Mouse (Mus musculus) gastrocnemius, adult 2 months (tissue): ENCODE results near the gene Mycbp2. TPM values are rescaled to one million over a fixed set of nuclear protein-coding genes. Genes with fewer than 3 reads are reported as not detected.

Source experiments
- DNase-seq: peaks from one replicate; pipeline ENCODE4 v3.0.0; 2022
- H3K27ac ChIP-seq: fragments of 200-600 bp; 2 replicates; pipeline ENCODE4 v1.8.1; 2022; ENCODE audit warnings: mild to moderate bottlenecking
- H3K4me3 ChIP-seq: fragments of 200-600 bp; 2 replicates; pipeline ENCODE4 v1.8.1; 2022; ENCODE audit warnings: mild to moderate bottlenecking, moderate library complexity
- CTCF ChIP-seq: fragments of 200-600 bp; IDR thresholded peaks from 2 replicates; pipeline ENCODE4 v1.8.1; 2022; ENCODE audit warnings: antibody characterized with exemption, mild to moderate bottlenecking, moderate library complexity
- intact Hi-C: fragments of 180-260 bp; cut with DNase I; formaldehyde crosslinking; loops from one replicate; pipeline ENCODE4 v1.15.1; 2025
- long read RNA-seq, 2 experiments: library from polyadenylated mRNA; stranded (forward); transcript quantifications; one replicate each; pipeline ENCODE4 v2.0.0; 2021
- total RNA-seq, 2 experiments: library from RNA; stranded (reverse); gene quantifications; 2 replicates each; pipeline ENCODE4 v1.2.3; 2021

Mycbp2 gene
- total RNA-seq = 10 to 100 TPM; 24.4 to 25.6 TPM
- long read RNA-seq, experiment 1, partial matches to known transcripts = 5 of 6 reads
- long read RNA-seq, experiment 1, other reads (novel, unspliced or antisense) = 1 of 6 reads
- long read RNA-seq, experiment 2, partial matches to known transcripts = 5 of 8 reads
- long read RNA-seq, experiment 2, other reads (novel, unspliced or antisense) = 3 of 8 reads

DNA sequence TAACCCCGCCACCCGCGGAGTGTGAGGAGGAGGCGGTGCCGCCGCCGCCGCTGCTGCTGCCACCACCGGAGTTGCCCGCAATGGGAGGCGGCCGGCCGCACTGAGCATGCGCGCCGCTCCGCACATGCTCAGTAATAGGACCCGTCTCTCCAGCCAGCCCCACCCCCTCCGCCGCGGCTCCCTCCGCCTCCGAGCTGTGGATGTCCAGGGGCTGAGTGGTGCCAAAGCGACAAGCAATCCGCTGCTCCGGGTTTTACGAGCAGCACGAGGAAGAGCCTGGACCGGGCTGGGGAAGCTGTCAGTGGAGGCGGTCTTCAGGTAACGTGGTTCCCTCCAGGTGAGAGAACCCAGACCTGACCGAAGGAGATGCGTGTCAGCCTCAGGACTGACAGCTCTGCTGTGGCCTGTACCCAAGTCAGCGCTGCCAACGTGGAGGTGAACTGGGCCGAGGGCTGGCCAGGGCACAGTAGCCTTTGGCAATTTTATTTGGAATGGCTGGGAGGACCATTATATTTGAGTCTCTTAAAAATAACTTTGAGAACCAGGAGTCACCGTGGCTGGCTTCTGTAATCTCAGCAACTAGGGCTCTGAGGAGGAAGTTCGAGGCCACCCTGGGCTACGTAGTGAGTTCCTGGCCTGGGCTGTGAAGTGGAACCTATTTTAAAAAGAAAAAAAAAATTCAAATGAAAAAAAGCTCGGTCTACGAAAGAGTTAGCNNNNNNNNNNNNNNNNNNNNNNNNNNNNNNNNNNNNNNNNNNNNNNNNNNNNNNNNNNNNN, at the start of gene Mycbp2:
Gene Mycbp2, minus strand, starts transcription at position 86 of the 777 bp plus-strand sequence.
- intact Hi-C loops = loop anchor here (5.0 kb wide), 2 partner anchors 85 to 245 kb away; no protein-coding TSS in a partner anchor
- no peak for TF ChIP-seq CTCF

DNA sequence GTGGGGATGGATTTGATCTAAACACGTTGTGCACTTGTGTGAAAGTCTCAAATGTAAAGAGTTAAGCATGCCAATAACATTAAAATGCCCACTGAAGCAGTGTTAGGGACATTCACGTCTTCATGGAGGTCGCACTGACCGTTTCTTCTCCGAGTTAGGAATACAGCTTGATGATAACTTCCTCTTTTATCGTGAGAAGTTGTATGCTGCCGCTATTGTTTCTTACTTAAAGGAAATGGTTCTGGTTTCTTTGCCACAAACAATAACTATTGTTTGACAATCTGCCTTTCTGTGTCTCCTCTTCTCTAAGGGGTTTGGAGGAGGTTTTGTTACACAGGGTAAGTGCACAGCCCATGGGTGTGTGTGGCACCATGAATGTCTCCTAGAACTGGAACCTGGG, 45.8 kb upstream of the Mycbp2 start:
- no peak for TF ChIP-seq CTCF
- H3K4me3 ChIP-seq = no peak overlapping the region
- no peak overlapping the region for H3K27ac ChIP-seq
- intact Hi-C loops = no loop called here
- DNase-seq = no peak

More for the DNA sequence above, at the start of gene Mycbp2:
- DNase-seq = peak; percentile 99
- Histone ChIP-seq H3K27ac (peak within 1 kb of the TSS; percentile 96), H3K4me3 (peak within 1 kb of the TSS; percentile 91)

DNA sequence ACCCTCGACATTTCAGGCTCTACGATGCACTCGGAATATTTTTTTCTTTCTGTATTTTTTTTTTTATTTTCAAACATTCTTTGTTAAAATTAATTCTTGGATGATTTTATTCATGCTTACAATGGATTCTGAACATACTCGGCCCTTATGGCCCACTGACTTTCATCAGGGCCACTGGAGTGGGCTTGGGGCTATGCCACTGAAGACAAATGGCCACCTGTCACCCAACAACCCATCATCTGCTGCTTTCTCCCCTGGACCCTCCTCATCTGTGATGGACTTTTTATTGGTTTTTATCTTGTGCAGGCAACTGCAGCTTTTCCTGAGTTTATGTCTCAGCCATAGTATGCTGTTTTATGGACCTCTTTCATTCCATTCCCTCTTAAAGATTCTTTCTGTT, 40.8 kb upstream of the Mycbp2 start:
- no peak overlapping the region for H3K27ac ChIP-seq
- intact Hi-C loops = no loop called here
- H3K4me3 ChIP-seq = no peak overlapping the region
- TF ChIP-seq CTCF = no peak
- DNase-seq = no peak

DNA sequence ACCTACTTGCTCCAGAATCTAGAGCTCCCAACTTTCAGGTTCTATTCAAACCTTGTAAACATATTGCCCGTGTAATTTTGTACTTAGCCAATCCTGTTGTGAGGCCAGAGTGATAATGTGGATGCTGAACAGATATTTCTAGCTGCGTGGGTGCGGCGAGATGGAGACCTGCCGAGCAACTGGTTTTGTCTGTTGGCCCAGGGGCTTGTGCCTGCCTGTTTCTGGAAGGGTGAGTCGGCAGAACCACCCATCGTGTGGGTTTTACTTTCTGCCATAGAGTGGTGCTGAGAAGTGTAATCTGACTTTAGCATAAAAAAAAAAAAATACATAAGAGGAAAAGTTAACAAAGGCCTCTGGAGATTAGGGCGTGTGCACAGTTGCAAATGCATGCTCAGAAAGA, 40.3 kb upstream of the Mycbp2 start:
- no peak overlapping the region for H3K4me3 ChIP-seq
- no peak overlapping the region for H3K27ac ChIP-seq
- intact Hi-C loops = no loop called here
- no peak for TF ChIP-seq CTCF
- no peak for DNase-seq

DNA sequence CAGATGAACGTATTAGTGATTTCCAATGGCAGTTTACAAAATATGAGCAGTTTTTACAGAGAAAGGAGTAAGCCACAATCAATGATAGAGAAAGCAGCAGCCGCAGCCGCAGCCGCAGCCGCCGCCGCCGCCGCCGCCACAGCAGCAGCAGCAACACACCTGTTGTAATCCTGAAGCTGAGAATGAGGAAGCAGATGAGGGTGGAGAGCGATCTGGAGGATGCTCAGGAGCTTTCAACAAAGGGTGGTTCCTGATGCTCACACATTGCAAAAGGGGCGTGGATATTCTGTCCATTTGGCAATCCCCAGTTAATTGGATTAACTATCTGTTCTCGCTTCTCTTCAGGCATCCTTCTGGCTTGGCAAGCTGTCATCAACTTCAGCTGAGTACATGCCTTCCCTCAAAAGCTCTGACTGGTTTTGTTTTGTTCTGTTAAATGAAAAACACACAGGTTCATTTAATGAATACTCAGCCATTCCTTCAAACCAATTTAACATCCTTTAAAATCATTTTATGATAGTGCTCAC, 38.5 kb upstream of the Mycbp2 start:
- DNase-seq = no peak
- H3K4me3 ChIP-seq = no peak overlapping the region
- no peak for TF ChIP-seq CTCF

DNA sequence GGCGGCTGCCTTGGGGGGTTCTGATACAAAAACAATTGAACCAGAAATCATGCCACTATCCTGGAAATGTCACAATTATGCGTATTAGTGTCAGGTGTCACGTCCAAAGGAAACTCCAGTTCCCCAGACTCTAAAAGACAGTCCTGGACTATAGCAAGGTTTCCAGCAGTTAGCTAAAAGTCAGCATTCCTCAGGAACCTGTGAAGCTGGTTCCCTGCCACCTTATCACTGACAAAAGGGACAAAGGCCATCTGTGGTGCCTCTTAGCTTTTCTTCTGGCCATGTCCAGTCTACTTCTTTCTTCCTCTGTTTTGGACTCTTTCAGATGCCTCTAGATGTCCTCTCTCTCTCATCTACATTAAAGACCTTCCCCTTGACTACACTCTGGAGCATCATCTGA, 32.1 kb upstream of the Mycbp2 start:
- H3K4me3 ChIP-seq = no peak overlapping the region
- no peak for TF ChIP-seq CTCF
- no peak overlapping the region for H3K27ac ChIP-seq
- intact Hi-C loops = no loop called here
- no peak for DNase-seq

More for the DNA sequence above, 38.5 kb upstream of the Mycbp2 start:
- no peak overlapping the region for H3K27ac ChIP-seq
- intact Hi-C loops = no loop called here

DNA sequence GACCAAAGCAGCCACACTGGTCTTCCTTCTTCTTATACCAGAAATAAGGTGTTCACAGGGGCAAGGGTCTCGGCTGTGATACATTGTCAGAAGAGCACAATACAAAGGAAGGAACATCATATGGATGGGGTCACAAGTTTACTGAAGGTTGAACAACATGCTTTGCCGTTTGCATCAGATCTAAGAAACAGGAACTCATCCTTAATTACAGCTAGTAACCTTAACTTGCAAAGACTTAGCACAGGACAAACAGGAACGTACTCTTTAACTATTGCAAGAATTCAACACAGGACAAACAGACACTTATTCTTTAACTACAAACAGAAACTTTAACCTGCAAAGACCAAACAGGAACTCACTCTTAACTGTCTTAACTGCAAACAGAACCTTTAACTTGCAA, 30.2 kb upstream of the Mycbp2 start:
- intact Hi-C loops = no loop called here
- no peak for TF ChIP-seq CTCF
- no peak for DNase-seq
- Histone ChIP-seq H3K4me3 (no peak overlapping the region), H3K27ac (no peak overlapping the region)

DNA sequence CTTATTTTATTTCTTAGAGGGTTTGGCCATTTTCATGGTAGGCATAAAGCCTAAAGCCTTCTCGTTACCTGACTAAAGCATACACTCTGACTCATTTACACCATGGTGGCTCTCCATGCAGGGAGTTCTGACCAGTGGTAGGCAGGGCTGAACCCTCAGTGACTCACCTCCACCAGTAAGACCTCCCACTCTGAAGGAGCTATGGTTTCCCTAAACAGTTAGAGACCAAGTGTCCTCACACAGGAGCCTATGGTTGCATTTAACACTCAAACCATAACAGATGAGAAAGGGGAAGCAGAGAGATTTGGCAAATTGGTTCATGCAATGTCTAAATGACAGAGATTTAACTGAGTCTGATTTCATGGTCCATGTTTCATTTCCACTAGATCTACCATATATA, 28.9 kb upstream of the Mycbp2 start:
- no peak for DNase-seq
- H3K4me3 ChIP-seq = no peak overlapping the region
- no peak overlapping the region for H3K27ac ChIP-seq
- TF ChIP-seq CTCF = no peak
- intact Hi-C loops = no loop called here

DNA sequence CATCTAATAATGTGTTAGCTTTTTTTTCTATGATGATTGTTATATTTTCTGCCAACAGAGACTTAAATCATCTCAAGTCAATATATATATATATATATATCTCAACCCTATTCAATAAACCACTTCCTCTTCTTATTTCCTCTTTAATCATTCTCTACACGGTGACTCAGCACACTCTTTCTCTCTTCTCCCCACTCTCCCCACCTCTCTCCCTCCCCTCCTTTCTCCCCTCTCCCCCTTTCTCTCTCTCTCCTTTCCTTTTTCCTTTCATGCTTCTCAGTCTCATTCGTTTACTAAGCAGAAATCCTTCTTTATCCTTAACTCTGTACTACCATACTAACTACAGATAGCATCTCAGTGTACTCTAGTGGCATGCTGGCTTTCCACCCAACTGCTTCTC, 16.6 kb upstream of the Mycbp2 start:
- DNase-seq = no peak
- no peak for TF ChIP-seq CTCF
- intact Hi-C loops = no loop called here
- no peak overlapping the region for H3K4me3 ChIP-seq
- no peak overlapping the region for H3K27ac ChIP-seq

DNA sequence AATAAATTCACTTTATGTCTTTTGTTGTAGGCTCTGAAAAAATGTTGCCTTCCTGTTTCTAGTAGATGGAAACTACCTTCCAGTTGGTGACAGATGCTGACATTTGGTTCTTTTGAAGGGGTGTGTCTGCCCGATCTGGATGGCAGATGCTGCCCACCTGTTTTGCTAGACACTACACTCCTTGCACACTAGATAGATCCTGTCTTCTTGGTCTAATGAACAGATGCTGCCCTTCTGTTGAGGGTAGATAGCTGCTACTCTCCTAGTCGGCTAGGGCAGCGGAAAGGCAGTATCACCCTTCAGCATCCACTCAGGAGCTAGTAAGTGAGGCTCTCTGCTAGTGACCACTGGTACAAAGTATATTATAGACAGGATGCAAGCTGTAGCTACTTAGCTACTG, 9.5 kb upstream of the Mycbp2 start:
- no peak for DNase-seq
- Histone ChIP-seq H3K27ac (no peak overlapping the region), H3K4me3 (no peak overlapping the region)
- no peak for TF ChIP-seq CTCF
- intact Hi-C loops = no loop called here

DNA sequence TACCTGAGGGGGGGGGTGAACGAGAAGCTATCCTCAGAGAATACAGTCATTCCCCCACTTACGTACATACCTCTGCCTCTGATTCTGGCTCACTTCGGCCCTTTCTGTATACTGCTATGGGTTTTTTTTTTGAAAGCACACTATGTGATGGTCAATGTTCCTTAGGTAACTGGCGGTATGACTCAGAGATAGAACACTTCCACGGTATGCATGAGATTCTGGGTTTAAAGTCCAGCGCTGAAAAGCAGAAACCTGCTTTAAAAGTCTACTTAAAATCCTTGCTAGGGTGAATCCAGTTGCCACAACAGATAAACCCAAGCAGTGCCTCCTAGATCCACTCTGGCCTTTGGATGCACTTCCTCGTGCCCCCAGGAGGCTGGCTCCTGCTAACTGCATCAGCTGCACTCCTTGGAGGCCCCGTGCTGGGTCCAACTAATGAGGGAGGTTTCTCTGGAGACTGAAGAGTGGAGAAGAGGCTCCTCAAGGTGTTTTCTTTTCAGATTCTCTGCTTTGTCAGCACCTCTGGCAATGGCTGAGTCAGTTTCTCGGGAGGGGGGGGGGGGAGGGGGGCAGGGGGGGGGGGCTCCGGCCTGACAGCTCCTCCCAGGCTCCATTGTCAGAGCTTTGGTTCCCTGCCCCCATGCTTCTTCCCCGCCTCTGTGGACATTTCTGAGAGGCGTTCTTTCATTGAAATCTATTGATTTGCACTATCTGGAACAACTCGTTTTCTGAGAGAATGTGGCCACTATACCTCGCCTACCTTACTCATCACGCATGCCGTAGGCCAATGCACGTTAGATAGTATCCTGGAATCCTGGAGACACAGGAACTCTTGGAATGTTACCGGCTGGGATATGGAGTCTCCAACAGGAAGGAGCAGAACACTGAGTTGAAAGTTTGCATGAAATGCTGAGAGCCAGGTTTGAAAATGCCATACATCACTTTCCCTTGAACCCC, 8.1 kb upstream of the Mycbp2 start:
- DNase-seq = no peak
- Histone ChIP-seq H3K4me3 (no peak overlapping the region), H3K27ac (no peak overlapping the region)
- no peak for TF ChIP-seq CTCF
- intact Hi-C loops = no loop called here
